Mouse (Mus musculus): ENCODE results near the gene Aoc3. TPM values are rescaled to one million over a fixed set of nuclear protein-coding genes. Genes with fewer than 3 reads are reported as not detected.
"Not testable (repeated sequence)": the region's sequence is repeated elsewhere in the genome, so short reads cannot be mapped to it uniquely, and the experiment has no call there.

Gene Aoc3
- polyA plus RNA-seq, 1 experiment from 2014 or later, result not detected

DNA sequence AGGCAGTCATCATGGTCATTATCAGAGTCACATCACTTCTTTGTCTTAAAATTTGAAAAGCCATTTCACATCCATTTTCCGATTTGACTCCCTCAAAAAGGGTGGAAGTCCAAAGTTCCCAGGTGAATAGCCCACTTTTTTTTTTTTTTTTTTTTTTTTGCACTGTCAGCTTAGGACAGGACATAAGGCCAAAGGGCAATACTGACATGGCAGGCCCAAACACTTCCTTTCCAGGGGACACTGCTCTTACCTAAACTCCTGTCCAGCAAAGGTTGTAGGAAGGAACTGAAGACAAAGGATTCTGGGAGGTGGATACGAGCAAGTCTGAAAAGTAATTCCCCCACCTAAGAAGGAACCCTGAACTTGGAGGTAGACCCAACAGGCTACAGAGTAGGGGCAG, 25.5 kb downstream of the Aoc3 start:
- no peaks in the 10 kb centered on the region for H3K27me3 ChIP-seq (replicated peaks)
- H3K4me3 ChIP-seq, result no peak overlapping the region
- no peak overlapping the region for H3K27ac ChIP-seq
- WGBS, result 93% methylated on average over 2 of the region's 2 CpGs
- no peak overlapping the region for H3K4me2 ChIP-seq (replicated peaks)
- no peaks in the 10 kb centered on the region for H3K36me3 ChIP-seq
- ATAC-seq (ENCODE audit: low FRiP score, low read depth), result no peak
- no peak overlapping the region for H3K9ac ChIP-seq
- H3K9me3 ChIP-seq, result no peaks in the 10 kb centered on the region
- no peaks in the 10 kb centered on the region for H3K4me1 ChIP-seq

DNA sequence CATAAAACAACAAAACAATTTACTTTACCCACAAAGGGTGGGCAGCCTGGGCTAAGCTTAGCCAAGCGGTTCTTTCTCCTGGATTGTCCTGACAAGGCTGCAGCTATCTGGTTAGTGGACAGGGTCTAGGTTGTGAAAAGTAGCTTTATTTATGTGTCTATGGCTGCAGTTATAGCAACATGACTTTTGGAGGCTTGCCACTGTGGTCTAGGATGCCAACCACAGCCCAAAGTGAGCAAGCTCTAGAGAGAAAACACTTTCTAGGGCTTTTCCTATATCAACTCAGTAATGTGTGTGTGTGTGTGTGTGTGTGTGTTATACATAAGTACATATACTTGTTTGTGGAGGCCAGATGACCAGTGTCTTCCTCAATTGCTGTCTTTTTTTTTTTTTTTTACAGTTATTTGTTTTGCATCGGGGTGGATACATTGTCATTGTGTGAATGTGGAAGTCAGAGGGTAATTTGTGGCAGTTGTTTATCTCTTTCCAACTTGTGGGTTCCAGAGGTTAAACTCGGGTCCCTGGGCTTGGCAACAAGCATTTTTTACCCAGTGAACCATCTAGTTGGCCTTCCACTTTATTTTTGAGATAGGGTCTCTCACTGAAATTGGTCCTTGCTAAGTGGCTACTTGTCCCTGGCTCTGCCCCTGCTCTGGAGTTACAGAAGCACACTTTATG, 27.2 kb downstream of the Aoc3 start:
- WGBS, result 86% methylated on average over 3 of the region's 3 CpGs
- no peak for ATAC-seq (ENCODE audit: low FRiP score, low read depth)
- Histone ChIP-seq H3K27me3 (replicated peaks) (no peaks in the 10 kb centered on the region), H3K4me3 (no peak overlapping the region), H3K9me3 (no peaks in the 10 kb centered on the region), H3K4me1 (no peaks in the 10 kb centered on the region), H3K36me3 (no peaks in the 10 kb centered on the region), H3K9ac (no peak overlapping the region), H3K4me2 (replicated peaks) (no peak overlapping the region), H3K27ac (no peak overlapping the region)

DNA sequence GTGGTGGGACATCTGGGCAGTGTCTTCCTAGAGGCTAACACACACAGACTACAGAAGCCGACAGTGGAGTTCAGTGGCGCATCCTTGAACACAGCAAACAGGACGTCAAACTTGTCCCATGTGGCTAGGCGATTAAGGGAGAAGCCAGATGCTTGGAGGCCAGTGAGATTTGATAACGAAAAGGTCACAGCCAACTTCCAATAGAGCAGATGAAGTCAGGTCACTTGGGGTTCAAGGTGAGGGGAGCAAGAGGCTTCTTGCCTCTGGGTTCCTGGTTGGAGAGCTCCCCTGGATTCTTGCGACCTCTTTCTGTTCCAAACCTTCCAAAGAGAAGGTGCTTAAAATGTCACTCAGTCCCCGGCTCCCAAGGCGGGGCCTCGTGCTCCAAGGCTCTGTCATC, 29.4 kb downstream of the Aoc3 start:
- Histone ChIP-seq H3K36me3 (no peaks in the 10 kb centered on the region), H3K9ac (no peak overlapping the region), H3K4me1 (no peaks in the 10 kb centered on the region), H3K27ac (no peak overlapping the region), H3K4me2 (replicated peaks) (no peak overlapping the region), H3K4me3 (no peak overlapping the region), H3K27me3 (replicated peaks) (no peaks in the 10 kb centered on the region), H3K9me3 (no peaks in the 10 kb centered on the region)
- 71% methylated on average over 9 of the region's 9 CpGs for WGBS
- no peak for ATAC-seq (ENCODE audit: low FRiP score, low read depth)

DNA sequence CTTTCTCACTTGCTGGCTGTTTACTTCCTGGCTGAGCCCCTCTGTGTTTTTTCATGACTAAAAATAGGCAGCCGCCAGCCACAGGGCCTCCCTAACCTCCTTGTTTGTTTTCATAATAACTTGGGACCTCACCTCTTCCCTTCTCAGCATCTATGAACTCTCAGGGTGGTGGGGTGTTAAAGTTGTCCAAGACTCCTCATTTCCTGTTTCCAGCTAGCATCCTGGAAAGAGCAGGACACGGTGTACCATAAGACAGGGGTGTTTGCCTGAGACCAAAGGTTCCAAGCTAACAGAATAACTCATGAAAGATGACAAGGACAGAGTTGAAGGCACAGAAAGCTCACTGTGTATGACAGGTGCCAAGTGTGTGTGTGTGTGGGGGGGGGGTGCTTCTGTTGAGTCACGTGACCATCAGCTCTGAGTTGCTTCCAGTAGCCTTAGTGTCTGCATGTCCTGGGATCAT, 30.3 kb downstream of the Aoc3 start:
- WGBS, result 65% methylated on average over 3 of the region's 3 CpGs
- no peak for ATAC-seq (ENCODE audit: low FRiP score, low read depth)
- no peak overlapping the region for H3K27ac ChIP-seq

DNA sequence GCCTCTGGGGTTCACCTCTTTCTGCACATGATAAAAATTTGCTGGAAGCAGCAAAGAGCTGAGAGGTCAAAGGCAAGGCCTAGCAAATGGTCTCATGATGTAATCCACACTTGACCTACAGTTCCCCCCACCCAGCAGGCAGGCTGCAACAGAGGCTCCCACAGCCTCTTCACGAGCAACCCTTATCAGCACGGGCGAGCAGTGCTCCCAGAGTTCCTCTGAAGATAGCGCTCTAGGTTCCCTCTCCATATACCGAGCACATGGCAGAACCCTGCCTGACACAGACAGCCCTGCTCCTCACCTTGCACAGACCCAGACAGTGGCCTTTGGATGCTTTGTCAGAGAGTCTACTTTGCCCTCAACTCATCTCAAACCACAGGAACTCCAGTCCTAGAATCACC, 34.1 kb downstream of the Aoc3 start:
- H3K9me3 ChIP-seq, result no peaks in the 10 kb centered on the region
- H3K4me1 ChIP-seq, result no peaks in the 10 kb centered on the region
- no peaks in the 10 kb centered on the region for H3K36me3 ChIP-seq
- no peak overlapping the region for H3K4me3 ChIP-seq
- H3K9ac ChIP-seq, result no peak overlapping the region
- no peak overlapping the region for H3K4me2 ChIP-seq (replicated peaks)
- no peaks in the 10 kb centered on the region for H3K27me3 ChIP-seq (replicated peaks)
- WGBS, result 88% methylated on average over 5 of the region's 5 CpGs
- H3K27ac ChIP-seq, result no peak overlapping the region
- no peak for ATAC-seq (ENCODE audit: low FRiP score, low read depth)

More for the DNA sequence above, 30.3 kb downstream of the Aoc3 start:
- Histone ChIP-seq H3K36me3 (no peaks in the 10 kb centered on the region), H3K4me3 (no peak overlapping the region), H3K9me3 (no peaks in the 10 kb centered on the region), H3K4me1 (no peaks in the 10 kb centered on the region), H3K9ac (no peak overlapping the region), H3K27me3 (replicated peaks) (no peaks in the 10 kb centered on the region), H3K4me2 (replicated peaks) (no peak overlapping the region)

GRCm38 (mm10) chr11:101367326-101367935, 37.0 kb downstream of the Aoc3 start, which contains the start of gene G6pc:
Gene G6pc, plus strand, starts transcription at chr11:101367561.
- Histone ChIP-seq H3K4me2 (replicated peaks) (no peak within 1 kb of the TSS), H3K9me3 (no peaks in the 10 kb centered on the region), H3K36me3 (no peaks in the 10 kb centered on the region), H3K9ac (no peak within 1 kb of the TSS), H3K4me1 (no peaks in the 10 kb centered on the region), H3K27me3 (replicated peaks) (no peaks in the 10 kb centered on the region), H3K4me3 (no peak within 1 kb of the TSS), H3K27ac (no peak within 1 kb of the TSS)
- WGBS, result 87% methylated on average over 8 of the region's 8 CpGs
- no peak for ATAC-seq (ENCODE audit: low FRiP score, low read depth)

DNA sequence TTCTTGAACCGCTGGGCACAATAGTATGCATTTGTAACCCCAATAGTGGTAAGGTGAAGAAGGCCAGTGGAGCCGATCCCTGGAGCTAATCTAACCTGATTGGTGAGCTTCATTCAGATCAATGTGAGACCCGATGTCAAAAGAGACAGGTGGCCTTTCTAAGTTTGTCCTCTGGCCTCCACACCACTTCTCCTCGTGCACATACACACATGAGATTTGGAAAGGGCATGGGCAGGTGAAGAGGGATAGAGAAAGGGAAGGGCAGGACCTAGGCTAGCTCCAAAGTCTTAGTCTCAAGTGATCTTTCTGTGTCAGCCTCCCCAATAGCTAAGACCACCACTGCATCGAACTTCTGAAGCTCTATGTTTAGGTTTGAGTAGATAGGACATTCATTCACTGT, 39.7 kb downstream of the Aoc3 start:
- WGBS, result 81% methylated on average over 5 of the region's 5 CpGs
- H3K4me2 ChIP-seq (replicated peaks), result no peak overlapping the region
- no peak for ATAC-seq (ENCODE audit: low FRiP score, low read depth)
- H3K9ac ChIP-seq, result no peak overlapping the region
- H3K27me3 ChIP-seq (replicated peaks), result no peaks in the 10 kb centered on the region
- no peaks in the 10 kb centered on the region for H3K9me3 ChIP-seq
- no peak overlapping the region for H3K27ac ChIP-seq
- no peaks in the 10 kb centered on the region for H3K4me1 ChIP-seq
- no peaks in the 10 kb centered on the region for H3K36me3 ChIP-seq
- H3K4me3 ChIP-seq, result no peak overlapping the region

DNA sequence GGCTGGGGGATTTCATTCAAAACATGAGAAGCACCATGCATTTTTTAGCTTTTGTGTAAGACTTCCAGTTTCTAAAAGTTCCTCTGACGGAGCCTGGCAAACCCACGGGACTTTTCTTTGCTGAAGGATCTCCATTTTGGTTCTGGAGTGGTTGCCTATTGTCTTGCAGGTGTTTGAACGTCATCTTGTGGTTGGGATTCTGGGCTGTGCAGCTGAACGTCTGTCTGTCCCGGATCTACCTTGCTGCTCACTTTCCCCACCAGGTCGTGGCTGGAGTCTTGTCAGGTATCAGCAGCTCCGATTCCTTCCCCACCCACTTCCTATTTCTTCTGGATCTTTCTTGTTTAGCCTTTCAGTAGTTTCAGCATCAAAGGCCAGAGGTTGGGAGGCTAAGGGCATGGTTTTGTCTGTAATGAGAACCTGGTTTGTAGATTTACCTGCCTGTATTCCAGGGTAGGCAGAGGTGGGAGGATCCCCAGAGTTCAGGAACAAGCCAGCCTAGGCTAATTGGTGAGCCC, 44.1 kb downstream of the Aoc3 start:
- Histone ChIP-seq H3K9ac (no peak overlapping the region), H3K9me3 (no peaks in the 10 kb centered on the region), H3K4me1 (no peaks in the 10 kb centered on the region), H3K27ac (no peak overlapping the region), H3K4me3 (no peak overlapping the region), H3K4me2 (replicated peaks) (no peak overlapping the region), H3K27me3 (replicated peaks) (no peaks in the 10 kb centered on the region), H3K36me3 (no peaks in the 10 kb centered on the region)
- 74% methylated on average over 7 of the region's 7 CpGs for WGBS
- no peak for ATAC-seq (ENCODE audit: low FRiP score, low read depth)

DNA sequence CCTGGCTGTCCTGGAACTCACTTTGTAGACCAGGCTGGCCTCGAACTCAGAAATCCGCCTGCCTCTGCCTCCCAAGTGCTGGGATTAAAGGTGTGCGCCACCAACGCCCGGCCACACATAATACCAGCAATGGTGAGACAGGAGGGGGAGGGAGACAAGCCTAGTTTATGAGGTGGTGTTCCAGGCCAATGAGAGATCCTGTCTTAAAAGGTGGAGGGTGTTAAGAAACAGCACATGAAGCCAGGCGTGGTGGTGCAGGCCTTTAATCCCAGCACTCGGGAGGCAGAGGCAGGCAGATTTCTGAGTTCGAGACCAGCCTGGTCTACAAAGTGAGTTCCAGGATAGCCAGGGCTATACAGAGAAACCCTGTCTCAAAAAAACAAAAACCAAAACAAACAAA, 47.8 kb downstream of the Aoc3 start:
- H3K4me3 ChIP-seq; H3K9me3 ChIP-seq; H3K4me1 ChIP-seq; ATAC-seq (ENCODE audit: low FRiP score, low read depth); H3K9ac ChIP-seq; H3K4me2 ChIP-seq (replicated peaks); H3K27ac ChIP-seq; H3K27me3 ChIP-seq (replicated peaks); H3K36me3 ChIP-seq: not testable (repeated sequence)
- WGBS, result 95% methylated on average over 8 of the region's 8 CpGs

GRCm38 (mm10) chr11:101378926-101379325, 48.5 kb downstream of the Aoc3 start:
- Histone ChIP-seq H3K27me3 (replicated peaks) (no peaks in the 10 kb centered on the region), H3K27ac (no peak overlapping the region), H3K9me3 (no peaks in the 10 kb centered on the region), H3K36me3 (no peaks in the 10 kb centered on the region), H3K9ac (no peak overlapping the region), H3K4me1 (no peaks in the 10 kb centered on the region), H3K4me3 (no peak overlapping the region), H3K4me2 (replicated peaks) (no peak overlapping the region)
- ATAC-seq (ENCODE audit: low FRiP score, low read depth), result no peak
- 79% methylated on average over 6 of the region's 6 CpGs for WGBS

DNA sequence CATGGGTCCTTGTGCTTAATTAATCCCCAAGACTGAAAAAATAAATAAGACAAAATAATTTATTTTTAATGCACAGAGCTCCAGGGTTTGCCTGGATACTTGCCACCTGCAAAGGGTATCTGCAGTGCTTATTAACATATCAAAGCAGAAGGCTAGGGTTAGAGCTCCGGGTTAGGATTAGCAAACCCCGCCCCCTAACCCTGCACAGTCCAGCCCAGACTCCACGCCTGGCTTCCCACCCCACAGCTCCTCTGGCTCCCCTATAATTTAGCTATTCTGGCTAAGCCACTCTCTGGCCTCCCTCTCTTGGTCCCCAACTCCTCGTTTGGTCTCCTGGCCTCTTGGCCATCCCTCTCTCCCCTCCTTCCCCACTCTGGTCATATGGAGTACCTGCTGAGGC, 51.4 kb downstream of the Aoc3 start:
- Histone ChIP-seq H3K36me3 (no peaks in the 10 kb centered on the region), H3K4me1 (no peaks in the 10 kb centered on the region), H3K4me3 (no peak overlapping the region), H3K27me3 (replicated peaks) (no peaks in the 10 kb centered on the region), H3K9me3 (no peaks in the 10 kb centered on the region), H3K27ac (no peak overlapping the region), H3K4me2 (replicated peaks) (no peak overlapping the region), H3K9ac (no peak overlapping the region)
- no peak for ATAC-seq (ENCODE audit: low FRiP score, low read depth)
- 14% methylated on average over 4 of the region's 4 CpGs for WGBS

Data from neural tube, embryonic 12.5 days (tissue).